Mouse (Mus musculus) urinary bladder, adult 18-20 months (tissue): ENCODE results near the gene Cux2.

ENCODE experiments used
- DNase-seq, 2 experiments: peaks; one replicate each; pipeline ENCODE4 v3.0.0; 2022; ENCODE audit warnings: low spot score in 2 of 2, mixed read lengths in 2 of 2

Cux2 gene

DNA sequence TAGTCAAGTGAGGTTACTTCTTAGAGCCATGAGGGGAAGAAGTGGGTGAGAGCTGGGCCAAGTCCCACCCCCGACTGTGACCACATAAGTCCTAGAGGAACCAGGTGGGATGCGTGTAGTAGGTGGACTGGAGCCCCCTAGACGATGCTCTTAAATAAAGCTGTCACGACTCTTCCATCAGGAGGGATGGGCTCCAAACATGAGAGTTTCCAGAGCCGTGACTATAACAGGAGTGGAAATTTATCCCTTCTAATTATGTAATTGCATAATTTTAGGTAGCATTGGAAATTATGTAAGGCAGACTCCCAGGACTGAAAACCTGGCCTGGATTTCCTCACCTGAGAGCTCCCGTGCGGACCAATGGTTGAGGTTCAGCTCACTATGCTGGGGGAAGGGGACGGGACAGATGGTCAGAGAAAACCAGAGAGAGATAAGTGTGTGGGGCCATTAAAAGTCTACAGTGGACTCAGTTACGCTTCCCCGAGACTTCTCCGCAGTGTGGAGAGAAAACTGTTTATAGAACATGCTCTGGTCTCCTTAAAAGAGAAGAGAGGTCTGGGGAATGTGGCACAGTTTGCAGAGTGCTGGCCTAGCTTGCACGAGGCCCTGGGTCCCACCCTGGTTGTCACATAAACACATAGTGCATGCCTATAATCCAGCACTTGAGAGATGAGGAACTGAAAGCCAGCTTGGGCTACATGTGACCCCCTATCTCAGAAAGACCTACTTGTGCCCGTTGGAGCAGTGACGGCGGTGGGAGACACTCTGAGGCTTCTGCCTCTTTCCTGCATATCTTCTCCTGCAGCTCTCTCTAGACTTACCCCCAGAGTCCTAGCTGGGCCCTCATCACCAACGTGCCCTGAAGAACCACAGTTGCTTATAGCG is 126.7 kb downstream of the Cux2 start:
- no peak for DNase-seq

DNA sequence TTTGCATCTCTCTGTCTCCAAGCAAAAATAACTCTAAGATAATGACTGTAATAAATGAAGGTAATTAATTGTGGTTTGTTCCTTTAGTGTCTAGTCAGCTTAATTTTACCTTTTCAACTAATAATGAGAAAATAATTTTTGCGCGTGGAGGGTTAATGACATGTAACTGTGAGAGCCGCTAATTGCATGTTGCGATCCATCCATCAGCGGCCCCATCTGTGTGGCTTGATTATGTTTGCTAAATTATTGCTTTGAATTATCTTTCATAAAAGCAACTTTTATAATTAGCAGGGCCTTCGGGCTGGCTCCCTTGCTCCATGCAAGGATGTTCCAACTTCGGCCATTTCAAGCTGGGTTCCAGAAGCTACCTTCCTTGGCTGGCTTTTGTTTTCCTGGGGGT is 130.7 kb downstream of the Cux2 start:
- DNase-seq: no peak

DNA sequence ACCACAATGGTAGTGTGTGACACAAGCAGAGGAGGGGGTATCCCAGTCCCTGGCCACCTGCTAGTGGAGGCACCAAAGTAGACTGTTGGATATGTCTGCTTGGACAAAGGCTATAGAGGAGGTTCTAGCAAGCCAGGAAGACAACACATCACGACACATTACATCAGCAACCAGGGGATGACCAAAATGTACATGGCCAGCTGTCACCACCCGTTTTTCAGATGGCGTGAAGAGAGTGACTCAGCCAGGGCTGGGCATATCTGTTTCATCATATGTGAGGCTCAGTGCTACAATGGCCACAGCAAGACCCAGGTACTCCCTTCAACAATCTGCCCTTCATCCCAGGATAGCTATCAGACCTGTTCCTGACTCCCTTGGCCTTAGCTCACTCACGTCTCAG is 133.1 kb downstream of the Cux2 start:
- DNase-seq: no peak

GRCm38 (mm10) chr5:121913999-121914398 is 135.9 kb downstream of the Cux2 start:
- peak in 1 of 2 experiments; percentile 6 for DNase-seq

DNA sequence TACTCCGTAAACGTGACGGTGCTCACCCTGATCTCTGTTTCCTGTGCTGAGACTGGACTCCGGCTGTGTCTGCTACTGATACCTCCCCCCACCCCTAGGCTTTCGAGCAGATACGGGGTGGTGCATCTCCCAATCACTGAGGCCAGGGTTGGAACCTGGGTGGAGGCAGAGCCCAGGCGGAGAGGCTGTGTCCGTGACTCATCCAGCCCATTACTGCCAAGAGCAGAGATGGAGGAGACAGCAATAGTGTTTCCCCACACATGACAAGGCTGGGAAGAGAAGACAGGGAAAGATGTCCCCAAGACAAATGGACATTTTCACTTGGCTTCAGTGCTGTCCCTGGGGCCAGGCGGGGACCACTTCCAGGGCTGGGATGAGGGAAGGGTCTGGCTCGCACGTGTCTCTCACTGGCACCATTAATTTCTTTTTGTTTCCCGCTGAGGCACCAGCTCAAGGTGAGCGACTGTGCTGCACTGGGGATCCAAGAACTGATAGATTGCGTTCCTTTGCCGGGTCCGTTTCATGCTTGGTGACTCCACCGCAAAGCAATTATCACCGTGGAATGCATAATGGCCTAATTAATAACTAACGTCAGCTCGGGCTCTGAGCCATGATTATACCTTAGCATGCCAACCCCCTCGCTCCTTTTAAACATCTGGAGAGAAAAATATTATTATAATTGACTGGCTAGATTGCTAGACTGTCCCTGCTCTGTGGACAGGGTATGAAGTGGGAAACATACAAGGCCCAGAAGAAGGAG is 140.5 kb downstream of the Cux2 start:
- peak in 1 of 2 experiments; percentile 11 for DNase-seq

DNA sequence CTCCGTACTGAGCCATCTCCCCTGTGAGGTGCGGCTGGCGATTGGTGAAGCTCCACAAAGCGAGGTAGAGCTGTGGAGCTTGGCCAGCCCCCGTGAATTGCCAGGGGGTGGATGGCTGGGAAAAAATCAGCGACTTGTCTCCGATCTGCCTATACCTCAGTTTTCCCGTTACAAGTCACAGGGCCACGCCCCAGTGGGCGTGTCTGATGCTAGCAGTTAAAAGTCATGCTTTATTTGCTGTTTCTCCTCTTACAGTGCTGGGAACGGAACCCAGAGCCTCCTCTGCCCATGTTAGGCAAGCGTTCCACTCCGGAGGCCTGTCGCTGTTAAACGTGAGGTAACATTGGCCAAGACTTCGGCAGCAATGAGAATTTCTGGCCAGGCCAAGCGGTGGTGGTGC is 144.2 kb downstream of the Cux2 start:
- no peak for DNase-seq

GRCm38 (mm10) chr5:121904799-121905198 is 145.1 kb downstream of the Cux2 start:
- no peak for DNase-seq

DNA sequence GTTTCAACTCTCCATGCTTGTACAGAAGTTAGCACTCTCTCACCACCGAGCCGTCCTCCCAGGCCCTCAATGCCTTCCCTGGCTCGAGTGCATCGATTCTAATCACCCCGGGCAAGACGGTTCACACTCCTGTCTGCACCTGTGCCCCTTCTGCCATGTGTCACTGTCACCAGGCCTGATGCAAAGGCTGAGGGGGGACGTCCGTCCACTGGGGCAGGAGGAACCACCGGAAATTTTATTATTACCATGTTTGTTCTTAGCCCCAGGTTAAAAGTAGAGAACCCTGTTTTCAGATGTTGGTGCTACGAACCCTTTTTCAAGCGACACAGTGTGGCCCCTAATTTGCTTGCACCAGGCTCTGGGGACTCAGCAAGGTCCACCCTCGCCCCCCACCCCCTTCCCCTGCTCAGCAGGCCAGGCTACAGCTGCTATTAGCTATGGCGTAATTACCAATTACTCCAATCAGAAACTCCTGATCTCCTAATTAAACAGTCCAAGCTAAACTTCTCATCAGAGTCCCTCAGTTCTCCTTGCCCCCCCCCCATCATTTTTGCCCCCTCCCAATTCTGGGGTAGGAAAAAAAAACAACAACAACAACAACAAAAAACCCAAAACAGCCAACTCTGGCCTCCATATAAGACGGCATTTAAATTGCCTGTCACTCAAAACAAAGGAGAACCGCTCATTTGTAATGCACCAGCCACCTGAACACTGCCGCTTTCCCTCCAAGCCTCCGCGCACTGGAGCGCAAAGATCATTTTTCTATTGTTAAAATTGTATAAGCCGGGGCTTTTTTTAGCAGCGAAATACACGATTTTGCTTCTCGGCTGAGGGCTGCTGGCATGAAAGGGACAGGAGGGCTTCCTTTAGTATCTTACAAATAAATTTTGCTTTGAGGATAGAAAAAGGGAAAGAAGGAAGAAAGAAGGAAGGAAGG is 146.8 kb downstream of the Cux2 start:
- DNase-seq: no peak

- no peak for DNase-seq
These were observed 154.7 kb downstream of the Cux2 start for GRCm38 (mm10) chr5:121895117-121895756.

DNA sequence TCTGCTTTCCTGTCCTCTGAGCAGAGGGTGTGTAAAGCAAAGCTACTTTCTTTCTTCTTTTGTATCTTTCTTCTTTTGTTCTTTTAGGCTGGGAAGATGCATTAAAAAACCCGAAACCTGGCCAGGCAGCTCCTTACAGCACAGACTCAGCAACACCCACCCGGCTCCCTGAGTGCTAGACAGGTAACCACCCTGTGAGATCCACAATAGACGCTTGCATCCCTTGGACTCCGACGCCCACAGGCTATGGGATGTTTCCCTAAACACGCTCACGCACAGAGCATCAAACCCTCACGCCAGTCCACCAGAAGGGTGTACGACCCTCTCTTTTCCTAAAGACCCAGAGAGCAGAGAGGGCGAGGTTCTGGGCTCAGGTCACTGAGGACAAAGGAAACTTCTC is 155.3 kb downstream of the Cux2 start:
- DNase-seq: no peak

- no peak for DNase-seq
These were observed 156.3 kb downstream of the Cux2 start for GRCm38 (mm10) chr5:121893581-121893980.

GRCm38 (mm10) chr5:121892281-121892680 is 157.6 kb downstream of the Cux2 start:
- no peak for DNase-seq

DNA sequence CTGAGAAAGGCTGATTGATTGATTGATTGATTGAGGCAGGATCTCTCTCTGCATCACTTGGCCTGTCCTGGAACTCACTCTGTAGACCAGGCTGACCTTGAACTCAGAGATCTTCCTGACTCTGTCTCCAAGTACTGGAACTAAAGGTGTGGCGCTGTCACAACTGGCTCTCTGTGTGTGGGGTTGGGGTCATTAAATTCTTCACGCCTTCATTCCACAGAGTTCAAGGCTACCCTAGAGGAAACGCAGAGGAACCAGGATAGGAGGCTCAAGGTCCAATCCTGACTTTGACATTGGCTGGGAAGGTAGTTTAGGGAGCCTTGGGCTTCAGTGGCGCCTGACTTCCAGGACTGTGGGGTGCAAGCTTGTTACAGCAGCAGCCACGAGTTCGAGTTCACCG is 159.0 kb downstream of the Cux2 start:
- DNase-seq: no peak

- DNase-seq: no peak
These were observed 160.0 kb downstream of the Cux2 start for GRCm38 (mm10) chr5:121889819-121890362.

DNA sequence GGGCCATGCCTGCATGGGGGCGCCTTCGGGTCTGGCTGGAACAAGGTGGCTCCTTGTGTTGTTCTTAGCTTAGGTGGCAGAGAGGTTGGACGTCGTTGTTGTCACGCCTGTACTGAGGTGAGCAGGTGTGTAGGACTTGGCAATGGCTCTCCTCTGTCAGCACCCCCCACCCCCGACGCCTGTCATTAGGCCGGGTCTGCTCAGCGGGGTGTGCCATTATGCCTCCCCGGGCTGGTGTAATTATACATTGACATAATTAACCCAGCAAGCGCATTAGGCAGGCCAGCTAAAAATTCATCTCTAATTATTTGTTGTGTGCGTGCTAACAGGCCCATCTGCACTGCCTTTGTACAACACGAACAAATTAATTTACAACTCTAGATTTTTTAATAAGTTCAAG is 160.5 kb downstream of the Cux2 start:
- DNase-seq: no peak

DNA sequence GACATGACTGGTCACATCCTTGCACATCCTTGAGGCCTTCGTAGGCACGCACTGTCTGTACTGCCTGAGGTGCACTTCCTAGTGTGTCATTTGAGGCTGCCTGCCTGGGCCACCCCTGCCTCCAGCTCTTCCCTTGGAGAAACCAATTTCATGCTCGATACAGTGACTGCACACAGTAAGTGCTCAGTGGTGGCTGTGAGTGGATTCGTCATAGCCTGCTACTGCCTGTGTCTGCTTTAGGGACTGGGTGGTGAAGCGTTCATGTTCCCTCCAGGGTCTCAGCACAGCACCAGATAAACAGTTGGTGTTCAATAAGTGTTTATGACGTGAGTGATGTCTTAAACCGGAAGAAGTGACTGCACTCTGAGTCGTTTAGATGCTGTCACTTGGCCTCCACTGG is 166.5 kb downstream of the Cux2 start:
- no peak for DNase-seq

DNA sequence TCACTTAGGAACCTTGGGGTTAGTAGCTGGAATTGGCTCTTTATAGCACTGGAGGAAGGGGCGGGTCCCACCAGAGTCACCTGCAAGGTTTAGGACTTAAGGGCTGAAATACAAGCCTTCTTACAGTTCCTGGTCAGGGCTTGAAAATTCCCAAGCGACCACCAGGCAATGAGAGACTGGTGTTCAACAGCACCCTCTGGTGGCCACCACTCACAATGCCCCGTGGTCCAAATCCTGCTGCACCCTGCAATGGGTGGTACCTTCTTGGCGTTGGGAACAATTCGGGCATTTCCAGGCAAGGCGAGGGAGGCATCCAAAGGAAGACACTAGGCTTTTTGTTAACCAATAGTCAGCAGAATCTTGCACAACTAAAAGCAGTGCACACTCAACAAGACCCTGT is 170.7 kb downstream of the Cux2 start:
- DNase-seq: no peak

GRCm38 (mm10) chr5:121878703-121879102 is 171.2 kb downstream of the Cux2 start:
- DNase-seq: no peak

- no peak for DNase-seq
These were observed 173.0 kb downstream of the Cux2 start for GRCm38 (mm10) chr5:121876901-121877300.

DNA sequence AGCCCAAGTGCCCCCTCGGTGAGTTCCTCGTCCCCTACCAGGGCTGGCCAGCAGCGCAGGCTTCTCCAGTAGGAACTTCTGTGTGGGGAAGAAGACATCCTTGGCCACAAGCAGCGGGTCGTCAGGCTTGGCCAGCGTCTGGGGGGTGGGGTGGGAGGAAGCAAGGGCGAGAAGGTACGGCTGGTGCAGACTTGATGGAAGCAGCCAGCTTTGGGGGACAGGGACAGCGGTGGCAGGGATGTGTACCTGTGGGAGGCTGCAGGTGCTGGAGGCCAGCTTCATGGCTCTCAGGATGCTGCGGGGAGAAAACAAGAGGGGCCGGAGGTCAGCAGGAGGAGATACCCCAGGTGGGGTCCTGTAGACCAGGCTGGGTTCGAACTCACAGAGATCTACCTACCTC is 174.9 kb downstream of the Cux2 start:
- DNase-seq: no peak

DNA sequence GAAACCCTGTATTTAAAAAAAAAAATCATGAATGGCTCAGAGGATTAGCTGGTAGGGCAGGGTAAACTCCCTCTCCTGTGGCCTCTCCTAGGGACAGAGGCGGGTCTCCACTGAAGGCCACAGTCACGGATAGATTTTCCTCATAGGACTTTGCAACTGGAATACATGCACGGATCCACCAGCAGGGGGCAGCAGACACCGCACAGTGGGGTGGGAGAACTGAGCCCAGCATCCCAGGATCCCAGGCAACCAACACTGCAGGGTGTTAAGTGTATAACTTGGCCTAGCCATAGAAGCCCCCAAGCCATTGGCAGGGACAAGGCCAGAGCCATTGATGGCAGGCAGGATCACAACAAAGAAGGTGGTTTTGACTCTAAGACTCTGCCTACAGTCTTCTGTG is 177.7 kb downstream of the Cux2 start:
- DNase-seq: peak; percentile 50 to 73
